Mouse (Mus musculus) bone marrow, adult 2 months (tissue): ENCODE data around the gene E2f2. TPM values are rescaled to one million over a fixed set of nuclear protein-coding genes. Genes with fewer than 3 reads are reported as not detected.

Experiments
- H3K27ac ChIP-seq: fragments of 200-500 bp; 2 replicates; pipeline ENCODE4 v1.5.1; 2012; ENCODE audit warnings: low read depth, mild to moderate bottlenecking, control low read depth, inconsistent platforms, low read length; ENCODE audit not compliant: control insufficient read depth, poor library complexity, insufficient read depth
- H3K4me1 ChIP-seq: fragments of 200-500 bp; 2 replicates; pipeline ENCODE4 v1.6.1; 2011; ENCODE audit warnings: low read length; ENCODE audit not compliant: control insufficient read depth, insufficient read depth
- H3K4me3 ChIP-seq: fragments of 200-500 bp; replicated peaks from 2 replicates; pipeline ENCODE3; 2011; ENCODE audit warnings: mild to moderate bottlenecking, low read depth, low read length, control low read depth; ENCODE audit not compliant: control insufficient read depth
- CTCF ChIP-seq: fragments of 200-500 bp; IDR thresholded peaks from 2 replicates; pipeline ENCODE4 v1.5.1; 2011; ENCODE audit warnings: low read length, control low read depth; ENCODE audit not compliant: control insufficient read depth, insufficient read depth
- POLR2A ChIP-seq: fragments of 200-500 bp; IDR thresholded peaks from 2 replicates; pipeline ENCODE4 v1.6.1; 2011; ENCODE audit warnings: low read depth, mild to moderate bottlenecking, control low read depth, low read length, borderline replicate concordance; ENCODE audit not compliant: control insufficient read depth
- WGBS: fragments of 180-500 bp; shearing (Covaris S2); methylation state at CpG from one replicate; pipeline ENCODE4 v1.1.7; 2018; 5-methylcytosine and 5-hydroxymethylcytosine counted together
- polyA plus RNA-seq: library from polyadenylated mRNA; stranded (reverse); fragments of >200 nt; gene quantifications from 2 replicates; pipeline ENCODE4 v1.2.4, GENCODE M21; 2011; ENCODE audit warnings: low replicate concordance; ENCODE audit not compliant: missing spikeins, insufficient read depth, insufficient read length

Gene E2f2
- polyA plus RNA-seq, 1 experiment, result 157 TPM

DNA sequence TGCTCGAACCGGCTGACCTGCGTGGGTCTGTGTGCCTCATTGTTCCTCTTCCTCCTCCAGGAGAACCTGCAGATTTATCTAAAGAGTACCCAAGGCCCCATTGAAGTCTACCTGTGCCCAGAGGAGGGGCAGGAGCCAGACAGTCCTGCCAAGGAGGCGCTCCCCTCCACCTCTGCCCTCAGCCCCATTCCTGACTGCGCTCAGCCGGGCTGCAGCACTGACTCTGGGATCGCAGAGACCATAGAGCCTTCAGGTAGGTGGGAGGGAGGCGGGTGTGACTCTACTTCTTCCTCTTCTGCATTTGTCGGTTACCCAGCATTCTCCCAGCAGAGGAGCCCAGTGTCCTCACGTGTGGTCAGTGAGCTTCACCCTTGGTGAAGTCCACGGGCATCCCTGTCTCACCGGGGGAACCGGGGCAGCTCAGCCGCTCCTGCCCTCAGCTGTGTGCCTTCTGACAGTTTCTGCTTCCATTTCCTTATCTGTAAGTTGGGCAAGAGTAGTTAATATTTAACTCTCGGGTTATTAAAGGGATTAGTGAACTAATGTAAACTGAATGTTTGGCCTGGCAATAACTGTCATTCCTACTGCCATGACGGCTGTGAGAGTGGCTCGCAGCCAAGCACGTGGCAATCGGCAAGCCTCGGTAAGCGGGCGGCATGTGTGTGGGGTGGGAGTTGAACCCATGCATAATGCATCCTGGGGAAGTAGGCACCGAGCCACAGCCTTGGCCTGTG, 14.7 kb downstream of the E2f2 start:
- Histone ChIP-seq H3K27ac (peak overlapping the region; percentile 41), H3K4me3 (no peak overlapping the region), H3K4me1 (peaks cover 5% of the 10 kb centered on the region)
- WGBS, result 77% methylated on average over 23 of the region's 23 CpGs
- no peak for TF ChIP-seq CTCF
- TF ChIP-seq POLR2A, result no peak

DNA sequence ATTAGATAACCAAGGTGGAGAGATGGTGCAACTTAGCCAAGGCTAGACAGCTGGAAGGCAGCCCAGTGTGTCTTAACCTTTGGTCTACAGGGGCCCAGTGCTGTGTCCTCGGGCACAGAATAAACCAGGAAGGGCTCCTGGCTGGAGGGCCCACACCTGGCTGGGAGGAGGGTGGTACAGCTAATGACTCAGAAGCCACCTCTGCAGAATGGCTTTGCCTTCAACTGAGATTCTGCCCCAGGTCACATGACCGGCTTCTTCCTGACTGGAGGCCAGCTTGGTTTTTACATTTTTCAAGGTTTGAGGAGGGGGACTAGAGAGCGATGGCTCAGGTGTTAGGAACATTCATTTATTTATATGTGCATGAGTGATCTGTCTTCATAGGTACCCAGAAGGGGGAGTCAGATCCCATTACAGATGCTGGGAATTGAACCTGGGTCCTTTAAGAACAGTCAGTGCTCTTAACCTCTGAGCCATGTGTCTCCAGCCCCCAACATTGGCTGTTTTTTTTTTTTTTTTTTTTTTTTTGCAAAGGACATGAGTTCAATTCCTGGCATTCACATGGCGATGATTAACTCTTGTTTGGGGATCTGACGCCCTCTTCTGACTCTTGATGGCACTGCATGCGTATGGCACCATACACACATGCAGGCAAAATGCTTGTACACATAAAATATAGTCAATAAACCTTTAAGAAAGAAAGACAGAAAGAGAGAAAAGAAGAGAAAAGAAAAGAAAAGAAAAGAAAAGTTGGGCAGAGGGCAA, 17.0 kb downstream of the E2f2 start:
- H3K27ac ChIP-seq, result peak overlapping the region; percentile 60
- TF ChIP-seq CTCF (peak; percentile 47; the same call in 1 of the 2 replicates), POLR2A (no peak)
- H3K4me3 ChIP-seq, result no peak overlapping the region
- H3K4me1 ChIP-seq, result peaks cover 5% of the 10 kb centered on the region
- 73% methylated on average over 6 of the region's 6 CpGs for WGBS

DNA sequence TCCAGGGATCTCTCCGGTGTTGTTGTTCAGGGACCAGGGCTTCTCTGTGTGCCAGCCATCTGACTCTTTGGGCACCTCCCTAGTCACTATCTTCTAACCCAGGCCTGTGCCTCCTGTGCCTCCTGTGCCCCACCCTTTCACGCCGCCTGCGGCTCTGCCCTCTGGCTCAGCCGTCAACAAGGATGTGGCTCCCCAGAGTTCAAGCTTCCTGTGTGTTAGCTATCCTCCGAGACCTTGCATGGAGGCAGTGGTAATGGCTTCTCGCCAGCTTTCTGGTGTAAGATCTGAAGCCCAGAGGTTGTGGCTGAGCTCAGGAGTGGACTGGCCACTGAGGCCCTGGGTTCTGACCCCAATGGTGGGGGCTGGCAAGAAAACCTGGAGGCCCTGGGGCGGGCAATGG, 17.7 kb downstream of the E2f2 start:
- 27% methylated on average over 8 of the region's 8 CpGs for WGBS
- H3K4me3 ChIP-seq, result no peak overlapping the region
- H3K4me1 ChIP-seq, result peaks cover 5% of the 10 kb centered on the region
- peak overlapping the region; percentile 45 for H3K27ac ChIP-seq
- TF ChIP-seq CTCF (no peak), POLR2A (peak; percentile 40; the same call in 1 of the 2 replicates)

DNA sequence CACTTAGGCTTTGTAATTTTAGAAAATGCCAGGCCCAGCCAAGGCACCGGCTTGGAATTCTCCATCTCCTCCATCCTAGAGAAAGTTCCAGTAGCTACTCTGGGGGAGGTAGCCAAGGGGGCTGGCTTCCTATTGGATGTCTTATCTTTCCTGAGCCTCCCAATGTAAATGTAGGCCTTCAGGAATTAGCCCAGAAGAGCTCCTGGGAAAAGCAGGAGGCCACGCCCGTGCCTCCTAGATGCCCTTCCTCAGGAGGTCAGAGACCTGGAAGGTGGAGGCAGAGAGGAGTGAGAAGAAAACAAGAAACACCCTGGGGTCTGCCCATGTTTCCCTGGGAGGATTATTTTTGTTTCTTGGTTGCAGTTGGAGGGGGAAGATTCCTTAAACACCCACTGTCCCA, 21.4 kb downstream of the E2f2 start:
- TF ChIP-seq POLR2A (no peak), CTCF (no peak)
- over 99% methylated on average over 3 of the region's 3 CpGs for WGBS
- no peaks in the 10 kb centered on the region; the same call in 1 of the 2 replicates for H3K4me1 ChIP-seq
- no peak overlapping the region for H3K4me3 ChIP-seq
- no peak overlapping the region for H3K27ac ChIP-seq

DNA sequence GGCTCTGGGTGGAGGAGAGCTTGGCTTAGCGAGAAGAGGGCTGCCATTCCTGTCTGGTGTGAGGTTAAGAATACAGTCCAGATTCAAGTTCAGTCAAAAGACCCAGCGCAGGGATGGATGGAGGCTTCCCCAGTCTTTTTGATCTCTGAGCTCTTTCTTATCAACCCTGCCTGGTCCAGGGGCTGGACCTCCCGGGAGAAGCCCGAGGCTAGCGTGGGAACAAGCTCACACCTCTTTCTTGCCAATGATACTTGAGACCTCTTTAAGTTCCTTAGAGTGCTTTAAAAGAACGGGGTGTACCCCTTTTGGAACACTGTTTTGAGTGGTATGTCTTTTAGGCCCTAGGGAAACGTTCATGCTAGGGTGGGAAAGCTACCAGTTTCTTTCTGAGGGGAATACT, 22.8 kb downstream of the E2f2 start:
- peaks cover under 1% of the 10 kb centered on the region; the same call in 1 of the 2 replicates for H3K4me1 ChIP-seq

DNA sequence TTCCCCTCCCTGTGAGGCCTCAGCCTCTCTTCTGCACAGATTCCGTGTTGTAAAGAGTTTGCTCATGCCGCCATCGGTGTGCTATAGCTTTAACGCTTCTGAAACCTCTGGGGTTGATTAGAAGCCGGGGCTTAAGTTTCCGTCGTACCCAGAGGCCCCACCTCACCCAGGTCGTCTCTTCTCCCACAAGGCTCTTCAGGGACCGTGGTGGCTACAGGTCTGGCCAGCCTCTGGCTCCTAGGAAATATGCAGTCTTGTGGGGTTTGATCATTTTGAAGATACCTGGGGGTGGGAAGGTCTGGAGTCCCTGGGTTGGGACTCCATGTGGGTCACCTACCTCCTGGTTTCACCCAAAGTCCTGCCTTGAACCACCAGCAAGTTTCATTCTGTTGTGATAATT, 23.4 kb downstream of the E2f2 start:
- WGBS, result 90% methylated on average over 9 of the region's 9 CpGs
- TF ChIP-seq CTCF (no peak), POLR2A (no peak)
- Histone ChIP-seq H3K4me1 (peaks cover 1% of the 10 kb centered on the region; the same call in 1 of the 2 replicates), H3K27ac (no peak overlapping the region), H3K4me3 (no peak overlapping the region)

More for the DNA sequence above, 22.8 kb downstream of the E2f2 start:
- WGBS, result 92% methylated on average over 7 of the region's 7 CpGs
- Histone ChIP-seq H3K4me3 (no peak overlapping the region), H3K27ac (no peak overlapping the region)
- TF ChIP-seq CTCF, result no peak
- no peak for TF ChIP-seq POLR2A

DNA sequence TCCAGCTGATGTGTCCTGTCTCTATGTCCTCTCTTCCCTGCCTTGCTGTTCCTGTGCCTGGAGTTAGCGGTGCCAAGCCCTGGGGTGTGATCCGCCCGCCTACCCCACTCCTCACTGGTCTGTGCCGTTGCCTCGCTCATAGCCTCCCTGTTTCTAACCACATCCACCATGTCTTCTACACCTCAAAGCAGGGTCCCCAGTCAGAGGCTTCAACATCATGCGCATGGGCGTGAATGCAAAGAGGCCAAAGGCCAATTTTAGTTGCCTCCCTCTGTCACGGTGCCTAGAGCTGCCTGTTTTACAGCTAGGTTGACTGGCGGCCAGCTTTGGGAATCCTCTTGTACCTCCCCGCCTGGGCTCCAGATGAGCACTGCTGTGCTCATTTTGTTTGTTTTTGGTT, 24.0 kb downstream of the E2f2 start:
- TF ChIP-seq POLR2A (peak; percentile 26; the same call in 1 of the 2 replicates), CTCF (no peak)
- Histone ChIP-seq H3K4me1 (peaks cover 1% of the 10 kb centered on the region; the same call in 1 of the 2 replicates), H3K4me3 (no peak overlapping the region), H3K27ac (no peak overlapping the region)
- 93% methylated on average over 10 of the region's 10 CpGs for WGBS

DNA sequence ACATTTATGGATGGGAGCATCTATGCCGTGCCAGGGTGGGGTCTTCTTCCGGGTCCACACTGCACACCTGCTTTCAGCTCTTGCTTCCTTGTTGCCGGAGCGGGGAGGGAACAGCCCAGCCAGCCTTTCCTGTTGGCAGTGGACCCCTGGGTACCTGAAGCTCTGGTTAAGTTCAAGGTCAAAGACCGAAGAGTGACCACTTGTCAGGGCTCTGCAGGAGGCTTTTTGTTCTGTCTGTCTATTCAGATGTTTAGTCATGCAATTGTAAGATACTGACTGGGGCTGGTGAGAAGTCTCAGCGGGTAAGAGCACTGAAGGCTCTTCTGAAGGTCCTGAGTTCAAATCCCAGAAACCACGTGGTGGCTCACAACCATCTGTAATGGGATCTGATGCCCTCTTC, 26.7 kb downstream of the E2f2 start:
- 83% methylated on average over 7 of the region's 7 CpGs for WGBS
- Histone ChIP-seq H3K4me1 (peaks cover 1% of the 10 kb centered on the region; the same call in 1 of the 2 replicates), H3K27ac (no peak overlapping the region), H3K4me3 (no peak overlapping the region)
- no peak for TF ChIP-seq POLR2A
- TF ChIP-seq CTCF, result no peak
